Mouse (Mus musculus): ENCODE data around the gene Gm26938.

- TF ChIP-seq CTCF (IDR thresholded peaks at IDR 0.05; ENCODE audit: insufficient read depth, low read length) = peak; percentile 94
- no peak for TF ChIP-seq POLR2A (IDR thresholded peaks at IDR 0.05; ENCODE audit: borderline replicate concordance, extremely low read depth, low read depth, low read length)
These were observed 8.9 kb downstream of the Gm26938 start for GRCm38 (mm10) chr5:139817292-139817691.

All from lung, adult 2 months (tissue).